27 mouse cellular contexts compared by ENCODE assay signal in the genomic region with DNA sequence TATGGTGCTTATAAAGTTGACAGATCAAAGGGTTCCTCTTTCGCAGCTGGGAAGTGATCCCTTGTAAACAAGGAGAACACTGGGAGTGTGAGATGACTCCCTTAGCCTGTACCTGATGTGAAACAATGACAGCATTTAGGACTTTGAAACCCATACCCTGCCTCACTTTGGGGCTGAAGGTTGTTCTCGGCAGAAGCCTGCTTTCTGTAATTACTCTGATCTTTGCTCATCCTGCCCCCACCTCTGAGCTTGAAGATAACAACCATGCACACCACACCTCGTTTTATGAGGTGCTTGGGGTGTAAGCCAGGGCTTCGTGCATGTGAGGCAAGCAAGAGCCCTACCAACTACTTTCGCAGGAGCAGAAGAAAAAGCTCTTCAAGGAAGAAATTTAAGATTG. TPM values are rescaled to one million over a fixed set of nuclear protein-coding genes. Genes with fewer than 3 reads are reported as not detected.
DNase-seq lines count a peak whose midpoint lies in the region; ATAC-seq and TF ChIP-seq lines count a peak whose summit lies in the region.
"Had no signal": no experiment of that assay in that cellular context is flagged by ENCODE, and none has a peak within 500 bp of the region (broad histone marks: within the 10 kb centered on the region; RNA-seq: fewer than 3 reads in every experiment).

No protein-coding gene starts in this region.

- no peaks in the 10 kb centered on the region for H3K9me3 ChIP-seq in stomach, embryonic 15.5 days
- no peaks in the 10 kb centered on the region for H3K9me3 ChIP-seq in stomach, postnatal 0 days (ENCODE audit: control insufficient read depth, low read length)
- H3K9me3 ChIP-seq in intestine, embryonic 16.5 days (ENCODE audit: control insufficient read depth, low read length), result no peaks in the 10 kb centered on the region
- H3K9me3 ChIP-seq in liver, embryonic 14.5 days (ENCODE audit: control insufficient read depth, low read length), result no peaks in the 10 kb centered on the region
- H3K9me3 ChIP-seq: embryonic facial prominence, embryonic 12.5 days; hindbrain, embryonic 15.5 days; midbrain, embryonic 13.5 days; neural tube, embryonic 13.5 days had no signal

- H3K4me2 ChIP-seq in stomach, embryonic 15.5 days, result no peak overlapping the region
- H3K4me2 ChIP-seq in stomach, postnatal 0 days (replicated peaks; ENCODE audit: low read depth), result no peak overlapping the region
- H3K4me2 ChIP-seq in intestine, embryonic 16.5 days (ENCODE audit: low read depth, low read length), result no peak overlapping the region
- peak overlapping the region; percentile 48 for H3K4me2 ChIP-seq in liver, embryonic 14.5 days (ENCODE audit: low read depth)
- H3K4me2 ChIP-seq: embryonic facial prominence, embryonic 12.5 days; hindbrain, embryonic 15.5 days; midbrain, embryonic 13.5 days; neural tube, embryonic 13.5 days had no signal

- no peak overlapping the region for H3K27ac ChIP-seq in stomach, embryonic 15.5 days
- H3K27ac ChIP-seq in stomach, postnatal 0 days (replicated peaks), result no peak overlapping the region
- peak overlapping the region; percentile 46; the same call in 1 of the 2 replicates for H3K27ac ChIP-seq in intestine, embryonic 16.5 days (ENCODE audit: low read length)
- H3K27ac ChIP-seq in liver, embryonic 14.5 days, result peak overlapping the region; percentile 80
- H3K27ac ChIP-seq: embryonic facial prominence, embryonic 12.5 days; hindbrain, embryonic 15.5 days; macrophage; midbrain, embryonic 13.5 days; neural tube, embryonic 13.5 days had no signal

- no peak for TF ChIP-seq CTCF in stomach, postnatal 0 days (IDR thresholded peaks at IDR 0.05; ENCODE audit: low read depth)
- no peak for TF ChIP-seq CTCF in liver, embryonic 14.5 days (IDR thresholded peaks at IDR 0.05; ENCODE audit: low read depth)

- H3K4me3 ChIP-seq in stomach, embryonic 15.5 days (replicated peaks), result no peak overlapping the region
- no peak overlapping the region for H3K4me3 ChIP-seq in stomach, postnatal 0 days (ENCODE audit: low read depth, low read length)
- no peak overlapping the region for H3K4me3 ChIP-seq in intestine, embryonic 16.5 days (ENCODE audit: low read length)
- H3K4me3 ChIP-seq in liver, embryonic 14.5 days (ENCODE audit: insufficient read depth in 1 of 2, low read depth in 2 of 2, low read length in 2 of 2), result no peak overlapping the region; a peak in 1 of 4 replicates
- H3K4me3 ChIP-seq: embryonic facial prominence, embryonic 12.5 days; hindbrain, embryonic 15.5 days; midbrain, embryonic 13.5 days; neural tube, embryonic 13.5 days had no signal

- H3K4me1 ChIP-seq in stomach, embryonic 15.5 days, result no peaks in the 10 kb centered on the region
- H3K4me1 ChIP-seq in stomach, postnatal 0 days (replicated peaks; ENCODE audit: control insufficient read depth, insufficient read depth), result no peaks in the 10 kb centered on the region
- peaks cover 14% of the 10 kb centered on the region; the same call in 1 of the 2 replicates for H3K4me1 ChIP-seq in intestine, embryonic 16.5 days (ENCODE audit: control insufficient read depth, insufficient read depth, low read length)
- peaks cover 78 to 81% of the 10 kb centered on the region in 2 experiments for H3K4me1 ChIP-seq in liver, embryonic 14.5 days (replicated peaks; ENCODE audit: control insufficient read depth in 2 of 2, insufficient read depth in 2 of 2, low read length in 1 of 2)
- H3K4me1 ChIP-seq: embryonic facial prominence, embryonic 12.5 days; hindbrain, embryonic 15.5 days; midbrain, embryonic 13.5 days had no signal

- H3K9ac ChIP-seq in stomach, embryonic 15.5 days, result no peak overlapping the region
- H3K9ac ChIP-seq in stomach, postnatal 0 days (ENCODE audit: low read length), result no peak overlapping the region
- H3K9ac ChIP-seq in intestine, embryonic 16.5 days (ENCODE audit: low read depth, low read length), result no peak overlapping the region
- H3K9ac ChIP-seq in liver, embryonic 14.5 days (replicated peaks), result peak overlapping the region; percentile 52
- H3K9ac ChIP-seq: embryonic facial prominence, embryonic 12.5 days; hindbrain, embryonic 15.5 days; midbrain, embryonic 13.5 days; neural tube, embryonic 13.5 days had no signal

- peak; percentile 41; the same call in 1 of the 2 replicates for ATAC-seq in stomach, embryonic 15.5 days (ENCODE audit: insufficient read depth, low FRiP score, low read depth)
- no peak for ATAC-seq in stomach, postnatal 0 days (ENCODE audit: low FRiP score, low TSS enrichment)
- peak; percentile 94 for ATAC-seq in intestine, embryonic 16.5 days
- peak; percentile 70 for ATAC-seq in liver, embryonic 14.5 days (ENCODE audit: insufficient read depth)
- ATAC-seq: forebrain, embryonic 16.5 days; midbrain, embryonic 13.5 days had no signal

- 42% methylated on average over 5 of the region's 5 CpGs for WGBS in stomach, embryonic 15.5 days
- 50% methylated on average over 5 of the region's 5 CpGs for WGBS in stomach, postnatal 0 days
- 24% methylated on average over 5 of the region's 5 CpGs for WGBS in intestine, embryonic 16.5 days
- 35% methylated on average over 5 of the region's 5 CpGs for WGBS in liver, embryonic 14.5 days (ENCODE audit: insufficient replicate concordance)

- TF ChIP-seq EP300 in stomach, postnatal 0 days (optimal IDR thresholded peaks at IDR 0.05), result no peak
- 0 out of 2 replicates have a peak, but pooled peaks have one; percentile 35 for TF ChIP-seq EP300 in liver, embryonic 14.5 days (IDR thresholded peaks at IDR 0.05; ENCODE audit: low read depth)

- no peaks in the 10 kb centered on the region for H3K27me3 ChIP-seq in stomach, embryonic 15.5 days (replicated peaks)
- H3K27me3 ChIP-seq in stomach, postnatal 0 days (ENCODE audit: control insufficient read depth, insufficient read depth, low read length), result no peaks in the 10 kb centered on the region
- no peaks in the 10 kb centered on the region for H3K27me3 ChIP-seq in intestine, embryonic 16.5 days (replicated peaks; ENCODE audit: control insufficient read depth, insufficient read depth, low read length)
- no peaks in the 10 kb centered on the region for H3K27me3 ChIP-seq in liver, embryonic 14.5 days (ENCODE audit: control insufficient read depth, insufficient read depth, low read length)
- H3K27me3 ChIP-seq: embryonic facial prominence, embryonic 12.5 days; hindbrain, embryonic 15.5 days; midbrain, embryonic 13.5 days; neural tube, embryonic 13.5 days had no signal

- no peaks in the 10 kb centered on the region for H3K36me3 ChIP-seq in stomach, embryonic 15.5 days
- no peaks in the 10 kb centered on the region for H3K36me3 ChIP-seq in stomach, postnatal 0 days (ENCODE audit: control insufficient read depth, insufficient read depth, low read length)
- H3K36me3 ChIP-seq in intestine, embryonic 16.5 days (ENCODE audit: control insufficient read depth, insufficient read depth, low read length), result no peaks in the 10 kb centered on the region
- H3K36me3 ChIP-seq in liver, embryonic 14.5 days (replicated peaks; ENCODE audit: control insufficient read depth, insufficient read depth, low read depth), result no peaks in the 10 kb centered on the region
- H3K36me3 ChIP-seq: embryonic facial prominence, embryonic 12.5 days; hindbrain, embryonic 15.5 days; midbrain, embryonic 13.5 days; neural tube, embryonic 13.5 days had no signal

- no peak for DNase-seq in stomach, postnatal 0 days (ENCODE audit: low spot score)
- no peak for DNase-seq in liver, embryonic 14.5 days (ENCODE audit: low read depth in 3 of 3, low spot score in 3 of 3)
- DNase-seq in layer of hippocampus, adult 9-11 months, result no peak
- DNase-seq in urinary bladder, postnatal 36 days (ENCODE audit: low spot score in 2 of 2), result no peak
- no peak for DNase-seq in heart, adult 8-10 months (ENCODE audit: low spot score)
- DNase-seq: cerebellum, adult 9-10 months; gastrocnemius, postnatal 36 days; heart, postnatal 36 days; kidney, adult 2 months; right cerebral cortex, postnatal 14 days; thymus, postnatal 14 days had no signal

RNA-seq across cellular contexts. Expression of gene Rnase1, which starts 2.6 kb away (rescaled TPM):
- 57.6 and 62.8 TPM in 2 replicates for polyA plus RNA-seq in stomach, embryonic 15.5 days (2015; fragmentation: Nextera tagmentation; extraction: Ambion mirVana)
- polyA plus RNA-seq in stomach, postnatal 0 days (2015; fragmentation: Nextera tagmentation; extraction: Ambion mirVana), result 21.1 and 24.2 TPM in 2 replicates
- polyA plus RNA-seq in intestine, embryonic 16.5 days (2015; fragmentation: Nextera tagmentation; extraction: Ambion mirVana), result 107 and 192 TPM in 2 replicates
- not detected in 2 replicates for polyA plus RNA-seq in liver, embryonic 14.5 days (2012; rRNA removed)
- not detected in 2 replicates for polyA plus RNA-seq in liver, embryonic 14.5 days (2014; fragmentation: Nextera tagmentation; extraction: Ambion mirVana)
- 1 to 10 TPM in 2 of 4 experiments, under 1 TPM in 1, not detected in 1; 0.29 to 1.4 (median 1.3) TPM for total RNA-seq in heart, adult 8-10 months (2022)
- total RNA-seq: gastrocnemius, postnatal 36 days had no signal
- polyA plus RNA-seq: C2C12; embryonic facial prominence, embryonic 12.5 days; forebrain, embryonic 16.5 days; macrophage; midbrain, embryonic 13.5 days had no signal

RNA-seq across cellular contexts. Expression of gene Rnase2b, which starts 12.9 kb away (rescaled TPM):
- not detected in 2 replicates for polyA plus RNA-seq in stomach, embryonic 15.5 days (2015; fragmentation: Nextera tagmentation; extraction: Ambion mirVana)
- 0.31 and 0.39 TPM in 2 replicates for polyA plus RNA-seq in stomach, postnatal 0 days (2015; fragmentation: Nextera tagmentation; extraction: Ambion mirVana)
- polyA plus RNA-seq in intestine, embryonic 16.5 days (2015; fragmentation: Nextera tagmentation; extraction: Ambion mirVana), result not detected in 2 replicates
- polyA plus RNA-seq in liver, embryonic 14.5 days (2012; rRNA removed), result not detected in 2 replicates
- not detected in 2 replicates for polyA plus RNA-seq in liver, embryonic 14.5 days (2014; fragmentation: Nextera tagmentation; extraction: Ambion mirVana)
- not detected for total RNA-seq in heart, adult 8-10 months (2022)
- total RNA-seq: adrenal gland, postnatal 4 days; gastrocnemius, postnatal 36 days; heart, postnatal 36 days; left cerebral cortex, postnatal 25 days had no signal
- polyA plus RNA-seq: C2C12; cortical plate, adult 2 months; embryonic facial prominence, embryonic 12.5 days; forebrain, embryonic 16.5 days; heart, embryonic 14.5 days; hindbrain, embryonic 15.5 days; kidney, adult 2 months; limb, embryonic 14.5 days; lung, embryonic 16.5 days; macrophage; midbrain, embryonic 13.5 days; neural tube, embryonic 13.5 days had no signal

RNA-seq across cellular contexts. Expression of gene Rnase6, which starts 25.5 kb away (rescaled TPM):
- 2.8 and 3.1 TPM in 2 replicates for polyA plus RNA-seq in stomach, embryonic 15.5 days (2015; fragmentation: Nextera tagmentation; extraction: Ambion mirVana)
- polyA plus RNA-seq in stomach, postnatal 0 days (2015; fragmentation: Nextera tagmentation; extraction: Ambion mirVana), result 1.2 and 1.3 TPM in 2 replicates
- 1.5 and 1.6 TPM in 2 replicates for polyA plus RNA-seq in intestine, embryonic 16.5 days (2015; fragmentation: Nextera tagmentation; extraction: Ambion mirVana)
- 1.9 and 2.8 TPM in 2 replicates for polyA plus RNA-seq in liver, embryonic 14.5 days (2012; rRNA removed)
- polyA plus RNA-seq in liver, embryonic 14.5 days (2014; fragmentation: Nextera tagmentation; extraction: Ambion mirVana), result 3.6 TPM in 2 replicates
- under 1 TPM; 0.16 to 0.63 (median 0.33) TPM for total RNA-seq in heart, adult 8-10 months (2022)
- polyA plus RNA-seq: C2C12 had no signal

RNA-seq across cellular contexts. Expression of gene Eddm3b, which starts 34.9 kb away (rescaled TPM):
- not detected in 2 replicates for polyA plus RNA-seq in stomach, embryonic 15.5 days (2015; fragmentation: Nextera tagmentation; extraction: Ambion mirVana)
- not detected in 2 replicates for polyA plus RNA-seq in stomach, postnatal 0 days (2015; fragmentation: Nextera tagmentation; extraction: Ambion mirVana)
- not detected in 2 replicates for polyA plus RNA-seq in intestine, embryonic 16.5 days (2015; fragmentation: Nextera tagmentation; extraction: Ambion mirVana)
- not detected in 2 replicates for polyA plus RNA-seq in liver, embryonic 14.5 days (2012; rRNA removed)
- not detected in 2 replicates for polyA plus RNA-seq in liver, embryonic 14.5 days (2014; fragmentation: Nextera tagmentation; extraction: Ambion mirVana)
- total RNA-seq in heart, adult 8-10 months (2022), result not detected
- total RNA-seq: gastrocnemius, postnatal 36 days; heart, postnatal 36 days; layer of hippocampus, postnatal 25 days; left cerebral cortex, postnatal 25 days had no signal
- polyA plus RNA-seq: C2C12; cortical plate, adult 2 months; embryonic facial prominence, embryonic 12.5 days; forebrain, embryonic 16.5 days; heart, embryonic 14.5 days; hindbrain, embryonic 15.5 days; lung, embryonic 16.5 days; macrophage; midbrain, embryonic 13.5 days; neural tube, embryonic 13.5 days had no signal

RNA-seq across cellular contexts. Expression of gene Ang2, which starts 49.8 kb away (rescaled TPM):
- not detected in 2 replicates for polyA plus RNA-seq in stomach, embryonic 15.5 days (2015; fragmentation: Nextera tagmentation; extraction: Ambion mirVana)
- 0.46 and 0.76 TPM in 2 replicates for polyA plus RNA-seq in stomach, postnatal 0 days (2015; fragmentation: Nextera tagmentation; extraction: Ambion mirVana)
- not detected in 2 replicates for polyA plus RNA-seq in intestine, embryonic 16.5 days (2015; fragmentation: Nextera tagmentation; extraction: Ambion mirVana)
- polyA plus RNA-seq in liver, embryonic 14.5 days (2012; rRNA removed), result not detected in 2 replicates
- polyA plus RNA-seq in liver, embryonic 14.5 days (2014; fragmentation: Nextera tagmentation; extraction: Ambion mirVana), result not detected in 2 replicates
- total RNA-seq in heart, adult 8-10 months (2022), result not detected
- total RNA-seq: adrenal gland, postnatal 4 days; gastrocnemius, postnatal 36 days; heart, postnatal 36 days; layer of hippocampus, postnatal 25 days; left cerebral cortex, postnatal 25 days had no signal
- polyA plus RNA-seq: cortical plate, adult 2 months; embryonic facial prominence, embryonic 12.5 days; forebrain, embryonic 16.5 days; heart, embryonic 14.5 days; hindbrain, embryonic 15.5 days; kidney, adult 2 months; limb, embryonic 14.5 days; lung, embryonic 16.5 days; macrophage; midbrain, embryonic 13.5 days; neural tube, embryonic 13.5 days had no signal

Comparison
In these comparisons a context has a peak if more than half of its experiments do, and no peak if none do; other contexts are left out.
1. H3K27ac ChIP-seq: peak in intestine, embryonic 16.5 days (single experiment) and liver, embryonic 14.5 days (single experiment); none in stomach, embryonic 15.5 days (single experiment) and stomach, postnatal 0 days (single experiment).
2. RNA of gene Rnase1, which starts 2.6 kb away (polyA plus RNA-seq): 107 to 192 TPM in intestine, embryonic 16.5 days, 57.6 to 62.8 TPM in stomach, embryonic 15.5 days and 21.1 to 24.2 TPM in stomach, postnatal 0 days; not detected in liver, embryonic 14.5 days; every median in the first group is over 10 times any median in the second.